Mouse (Mus musculus) forebrain, postnatal 0 days (tissue): ENCODE results near the gene Ift81. TPM values are rescaled to one million over a fixed set of nuclear protein-coding genes. Genes with fewer than 3 reads are reported as not detected.

Experiments used
- ATAC-seq: fragments of 200-750 bp; cut with Nextera tagmentation; 2 replicates; pipeline ENCODE4 v1.8.0; 2017; ENCODE audit warnings: mild to moderate bottlenecking, moderate library complexity
- DNase-seq: peaks from one replicate; pipeline ENCODE4 v3.0.0-alpha.2; 2015
- H3K27ac ChIP-seq: fragments of 300-500 bp; sonication (generic); 2 replicates; pipeline ENCODE4 v1.5.1; 2014; ENCODE audit warnings: low read depth, mild to moderate bottlenecking, antibody characterized with exemption, low read length, moderate library complexity, mixed read lengths
- H3K27me3 ChIP-seq: fragments of 300-500 bp; sonication (generic); 2 replicates; pipeline ENCODE4 v1.6.1; 2014; ENCODE audit warnings: mild to moderate bottlenecking, low read length, mixed read lengths; ENCODE audit not compliant: insufficient read depth
- H3K36me3 ChIP-seq: fragments of 300-500 bp; sonication (generic); 2 replicates; pipeline ENCODE4 v1.6.1; 2014; ENCODE audit warnings: mild to moderate bottlenecking, moderate library complexity; ENCODE audit not compliant: insufficient read depth
- H3K4me1 ChIP-seq: fragments of 300-500 bp; sonication (generic); 2 replicates; pipeline ENCODE4 v1.6.1; 2014; ENCODE audit warnings: antibody characterized with exemption; ENCODE audit not compliant: insufficient read depth
- H3K4me2 ChIP-seq: fragments of 300-500 bp; sonication (generic); 2 replicates; pipeline ENCODE4 v1.6.1; 2014; ENCODE audit warnings: low read depth, mild to moderate bottlenecking, moderate library complexity
- H3K4me3 ChIP-seq: fragments of 300-500 bp; sonication (generic); 2 replicates; pipeline ENCODE4 v1.5.1; 2014; ENCODE audit warnings: low read depth, low read length, mixed read lengths
- H3K9ac ChIP-seq: fragments of 300-500 bp; sonication (generic); 2 replicates; pipeline ENCODE4 v1.6.1; 2014; ENCODE audit warnings: mild to moderate bottlenecking
- H3K9me3 ChIP-seq: fragments of 300-500 bp; sonication (generic); 2 replicates; pipeline ENCODE4 v1.6.1; 2016; ENCODE audit warnings: low read length
- CTCF ChIP-seq: sonication (generic); IDR thresholded peaks from 2 replicates; pipeline ENCODE4 v1.5.1; 2016; ENCODE audit warnings: antibody characterized with exemption, control low read depth, low read depth
- WGBS: fragments of 180-500 bp; shearing (Covaris S2); extraction: QIAGEN DNeasy Blood & Tissue Kit; methylation state at CpG from one replicate; pipeline ENCODE4 v1.1.7; 2014; 5-methylcytosine and 5-hydroxymethylcytosine counted together
- polyA plus RNA-seq: library from polyadenylated mRNA; unstranded; fragments of >200 nt; fragmentation: Nextera tagmentation; extraction: Ambion mirVana; gene quantifications from 2 replicates; pipeline ENCODE4 v1.2.1, GENCODE M21; 2015
- total RNA-seq: library from RNA; depleted of rRNA; stranded (reverse); fragments of >200 nt; gene quantifications from 2 replicates; pipeline ENCODE4 v1.2.3, GENCODE M21; 2014; rRNA removed

Gene Ift81
- total and polyA plus RNA-seq, 2 experiments from 2014 or later = 48.1 to 67.0 TPM

DNA sequence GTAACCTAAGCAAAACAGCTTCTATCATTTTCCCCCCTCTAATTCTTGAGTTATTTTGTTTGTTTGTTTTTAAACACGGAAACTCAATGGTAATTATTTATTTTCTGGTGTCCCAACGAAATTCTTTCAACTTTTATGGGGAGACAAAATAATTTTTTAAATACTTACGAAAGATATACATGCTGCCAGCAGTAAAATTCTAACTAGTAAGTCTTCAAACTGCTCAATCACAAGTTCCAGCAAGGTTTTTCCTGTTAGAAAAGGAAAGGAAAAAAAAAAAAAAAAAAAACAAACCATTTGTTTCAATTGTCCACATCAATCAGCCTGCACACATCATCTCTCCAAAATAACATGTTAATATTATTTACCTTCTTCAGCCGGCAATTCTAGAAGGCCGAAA lies 113.8 kb downstream of the Ift81 start:
- peaks cover 8% of the 10 kb centered on the region for H3K36me3 ChIP-seq
- DNase-seq (no peak), ATAC-seq (no peak)
- H3K27me3 ChIP-seq = no peaks in the 10 kb centered on the region
- no peaks in the 10 kb centered on the region for H3K9me3 ChIP-seq
- H3K9ac ChIP-seq = peak overlapping the region; percentile 99
- peaks cover 26% of the 10 kb centered on the region for H3K4me1 ChIP-seq
- WGBS = 31% methylated on average over 5 of the region's 5 CpGs
- peak overlapping the region; percentile 76 for H3K4me2 ChIP-seq
- H3K27ac ChIP-seq = peak overlapping the region; percentile 99; the same call in 1 of the 2 replicates
- peak overlapping the region; percentile 92 for H3K4me3 ChIP-seq
- no peak for TF ChIP-seq CTCF

Other genes with a start within 250 kb of the Ift81 start
- gene Gpn3, start 242.6 kb downstream of the Ift81 start, total RNA-seq = 31.2 and 37.6 TPM in 2 replicates
- gene Gpn3, start 242.6 kb downstream of the Ift81 start, polyA plus RNA-seq = 41.0 and 44.2 TPM in 2 replicates
- gene Fam216a, start 242.2 kb downstream of the Ift81 start, total RNA-seq = 136 and 141 TPM in 2 replicates
- gene Fam216a, start 242.2 kb downstream of the Ift81 start, polyA plus RNA-seq = 147 and 150 TPM in 2 replicates
- 234 and 357 TPM in 2 replicates for gene Arpc3, start 222.6 kb downstream of the Ift81 start, total RNA-seq
- 171 and 225 TPM in 2 replicates for gene Arpc3, start 222.6 kb downstream of the Ift81 start, polyA plus RNA-seq
- gene Anapc7, start 192.8 kb downstream of the Ift81 start, total RNA-seq = 30.2 and 33.0 TPM in 2 replicates
- 37.5 and 42.0 TPM in 2 replicates for gene Anapc7, start 192.8 kb downstream of the Ift81 start, polyA plus RNA-seq
- gene Atp2a2, start 112.3 kb downstream of the Ift81 start, total RNA-seq = 143 and 178 TPM in 2 replicates
- gene Atp2a2, start 112.3 kb downstream of the Ift81 start, polyA plus RNA-seq = 28.8 and 37.2 TPM in 2 replicates
- 6.0 and 7.2 TPM in 2 replicates for gene P2rx7, start 29.4 kb upstream of the Ift81 start, total RNA-seq
- gene P2rx7, start 29.4 kb upstream of the Ift81 start, polyA plus RNA-seq = 1.9 and 2.7 TPM in 2 replicates
- gene P2rx4, start 93.0 kb upstream of the Ift81 start, total RNA-seq = 13.2 and 13.6 TPM in 2 replicates
- 10.0 and 11.2 TPM in 2 replicates for gene P2rx4, start 93.0 kb upstream of the Ift81 start, polyA plus RNA-seq
- gene Camkk2, start 164.9 kb upstream of the Ift81 start, total RNA-seq = 89.3 and 106 TPM in 2 replicates
- 76.2 and 93.8 TPM in 2 replicates for gene Camkk2, start 164.9 kb upstream of the Ift81 start, polyA plus RNA-seq
- 522 and 533 TPM in 2 replicates for gene Anapc5, start 206.8 kb upstream of the Ift81 start, total RNA-seq
- gene Anapc5, start 206.8 kb upstream of the Ift81 start, polyA plus RNA-seq = 373 and 445 TPM in 2 replicates
- 32.1 and 39.3 TPM in 2 replicates for gene Rnf34, start 235.5 kb upstream of the Ift81 start, total RNA-seq
- gene Rnf34, start 235.5 kb upstream of the Ift81 start, polyA plus RNA-seq = 46.1 and 46.6 TPM in 2 replicates